Mouse (Mus musculus) stomach, postnatal 0 days (tissue): ENCODE data around the gene Baz1a. TPM values are rescaled to one million over a fixed set of nuclear protein-coding genes. Genes with fewer than 3 reads are reported as not detected.

Experiments used
- ATAC-seq: fragments of 200-750 bp; cut with Nextera tagmentation; 2 replicates; pipeline ENCODE4 v1.8.0; 2017; ENCODE audit not compliant: low FRiP score, low TSS enrichment
- DNase-seq: peaks from one replicate; pipeline ENCODE4 v3.0.0-alpha.2; 2016; ENCODE audit warnings: low spot score
- H3K27ac ChIP-seq: fragments of 300-500 bp; sonication (generic); replicated peaks from 2 replicates; pipeline ENCODE4 v1.5.1; 2014; ENCODE audit warnings: mild to moderate bottlenecking, control low read depth
- H3K27me3 ChIP-seq: fragments of 300-500 bp; sonication (generic); 2 replicates; pipeline ENCODE4 v1.6.1; 2014; ENCODE audit warnings: low read length; ENCODE audit not compliant: control insufficient read depth, insufficient read depth
- H3K36me3 ChIP-seq: fragments of 300-500 bp; sonication (generic); 2 replicates; pipeline ENCODE4 v1.6.1; 2014; ENCODE audit warnings: low read length, mixed read lengths; ENCODE audit not compliant: control insufficient read depth, insufficient read depth
- H3K4me1 ChIP-seq: fragments of 300-500 bp; sonication (generic); replicated peaks from 2 replicates; pipeline ENCODE4 v1.6.1; 2014; ENCODE audit warnings: antibody characterized with exemption; ENCODE audit not compliant: control insufficient read depth, insufficient read depth
- H3K4me2 ChIP-seq: fragments of 300-500 bp; sonication (generic); replicated peaks from 2 replicates; pipeline ENCODE4 v1.6.1; 2014; ENCODE audit warnings: low read depth, mild to moderate bottlenecking, control low read depth, moderate library complexity
- H3K4me3 ChIP-seq: fragments of 300-500 bp; sonication (generic); 2 replicates; pipeline ENCODE4 v1.5.1; 2014; ENCODE audit warnings: low read depth, low read length, control low read depth
- H3K9ac ChIP-seq: fragments of 300-500 bp; sonication (generic); 2 replicates; pipeline ENCODE4 v1.6.1; 2014; ENCODE audit warnings: mild to moderate bottlenecking, low read length, control low read depth, mixed read lengths
- H3K9me3 ChIP-seq: fragments of 300-500 bp; sonication (generic); 2 replicates; pipeline ENCODE4 v1.6.1; 2016; ENCODE audit warnings: low read length; ENCODE audit not compliant: control insufficient read depth
- CTCF ChIP-seq: IDR thresholded peaks from 2 replicates; pipeline ENCODE4 v1.5.1; 2016; ENCODE audit warnings: antibody characterized with exemption, low read depth, mild to moderate bottlenecking, moderate library complexity
- EP300 ChIP-seq: optimal IDR thresholded peaks from 2 replicates; pipeline ENCODE3; 2016; ENCODE audit warnings: antibody characterized with exemption
- WGBS: fragments of 180-500 bp; shearing (Covaris S2); extraction: QIAGEN DNeasy Blood & Tissue Kit; methylation state at CpG from one replicate; pipeline ENCODE4 v1.1.7; 2014; 5-methylcytosine and 5-hydroxymethylcytosine counted together
- polyA plus RNA-seq: library from polyadenylated mRNA; unstranded; fragments of >200 nt; fragmentation: Nextera tagmentation; extraction: Ambion mirVana; gene quantifications from 2 replicates; pipeline ENCODE4 v1.2.1, GENCODE M21; 2015

Baz1a gene
- polyA plus RNA-seq, 1 experiment from 2014 or later: 14.0 TPM

DNA sequence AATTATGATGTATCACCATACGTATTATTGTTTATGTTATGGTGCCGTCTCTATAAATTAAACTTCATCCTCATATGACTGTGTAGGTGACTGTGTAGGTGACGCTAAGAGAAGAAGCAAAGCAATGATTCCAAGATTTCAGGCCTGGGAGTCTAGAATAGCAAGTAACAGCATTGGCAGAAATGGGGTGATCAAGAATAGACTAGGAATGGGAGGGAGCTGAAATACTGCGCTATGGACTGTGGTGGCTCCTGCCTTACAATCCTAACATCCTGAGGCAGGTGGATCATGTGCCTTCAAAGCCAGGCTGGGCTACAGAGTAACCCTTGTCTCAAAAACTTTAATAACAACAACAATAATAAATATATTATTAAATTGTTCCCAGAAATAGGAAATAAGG is 19.7 kb downstream of the Baz1a start:
- ATAC-seq (no peak), DNase-seq (no peak)
- Histone ChIP-seq H3K4me2 (no peak overlapping the region), H3K4me3 (no peak overlapping the region), H3K4me1 (no peaks in the 10 kb centered on the region), H3K27me3 (no peaks in the 10 kb centered on the region), H3K9ac (no peak overlapping the region), H3K36me3 (no peaks in the 10 kb centered on the region), H3K27ac (no peak overlapping the region), H3K9me3 (no peaks in the 10 kb centered on the region)
- TF ChIP-seq CTCF (no peak), EP300 (no peak)
- WGBS: 65% methylated on average over 4 of the region's 4 CpGs

DNA sequence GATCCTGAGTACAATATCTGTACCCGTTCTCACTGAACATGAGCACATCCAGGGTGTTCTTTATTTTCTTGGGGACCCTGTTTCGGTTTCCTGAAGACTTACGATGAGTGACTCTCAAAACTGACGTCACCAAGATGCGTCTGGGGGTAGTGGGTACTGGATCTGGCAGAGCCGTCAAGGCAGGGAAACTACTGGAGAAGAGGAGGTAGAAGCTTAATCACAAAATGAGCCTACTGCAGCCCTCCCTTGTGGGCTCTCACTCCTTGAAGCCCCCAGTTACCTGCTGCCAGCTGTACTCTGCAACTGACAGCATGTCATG is 20.1 kb downstream of the Baz1a start:
- no peak overlapping the region for H3K4me3 ChIP-seq
- no peak overlapping the region for H3K27ac ChIP-seq
- no peaks in the 10 kb centered on the region for H3K36me3 ChIP-seq
- H3K4me1 ChIP-seq: no peaks in the 10 kb centered on the region
- ATAC-seq (no peak), DNase-seq (no peak)
- no peaks in the 10 kb centered on the region for H3K9me3 ChIP-seq
- WGBS: 74% methylated on average over 6 of the region's 6 CpGs
- H3K4me2 ChIP-seq: no peak overlapping the region
- no peaks in the 10 kb centered on the region for H3K27me3 ChIP-seq
- no peak overlapping the region for H3K9ac ChIP-seq
- TF ChIP-seq CTCF (no peak), EP300 (no peak)

DNA sequence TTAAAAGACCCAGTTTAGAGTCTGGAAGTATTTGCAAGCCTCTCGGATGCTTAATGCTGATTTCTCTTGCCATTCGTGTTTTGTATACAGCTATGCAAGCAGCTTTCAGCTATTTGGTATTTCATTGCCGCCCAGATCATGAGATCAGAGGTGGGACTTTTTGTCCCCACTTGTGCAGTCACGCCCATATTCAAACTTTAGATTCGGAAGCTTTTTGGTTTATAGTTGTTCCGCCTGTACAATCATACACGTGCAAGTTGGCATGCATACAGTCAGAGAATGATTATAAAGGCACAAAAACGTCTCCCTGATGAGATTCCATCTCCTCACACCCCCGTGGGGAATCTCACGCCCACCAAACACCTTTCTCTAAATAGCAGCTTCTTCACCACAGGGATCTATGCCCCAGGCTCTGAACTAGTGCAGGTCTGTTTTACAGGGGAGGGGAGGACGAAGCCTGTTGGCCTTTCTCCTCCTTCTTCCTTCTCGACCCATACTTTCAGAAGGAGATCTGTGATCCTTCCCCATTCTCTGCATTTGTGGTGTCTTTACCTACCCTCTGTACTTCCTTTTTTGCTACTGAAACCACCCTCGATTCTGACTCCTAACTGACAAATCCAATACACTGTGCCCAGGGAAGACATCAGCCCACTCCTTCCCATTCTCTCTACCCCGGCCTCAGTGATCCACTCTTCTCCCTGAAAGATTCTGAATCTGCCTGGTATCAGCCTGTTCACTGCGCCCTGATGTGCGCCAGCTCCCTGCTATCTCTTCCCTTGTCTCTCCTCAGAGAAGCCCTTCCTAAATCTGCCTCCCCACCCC is 20.7 kb downstream of the Baz1a start:
- no peaks in the 10 kb centered on the region for H3K27me3 ChIP-seq
- no peak overlapping the region for H3K4me2 ChIP-seq
- DNase-seq: no peak
- H3K9me3 ChIP-seq: no peaks in the 10 kb centered on the region
- no peak for ATAC-seq
- no peak for TF ChIP-seq EP300
- no peak for TF ChIP-seq CTCF
- no peaks in the 10 kb centered on the region for H3K4me1 ChIP-seq
- no peak overlapping the region for H3K27ac ChIP-seq
- no peak overlapping the region for H3K9ac ChIP-seq
- no peak overlapping the region for H3K4me3 ChIP-seq
- H3K36me3 ChIP-seq: no peaks in the 10 kb centered on the region
- WGBS: 48% methylated on average over 16 of the region's 16 CpGs

DNA sequence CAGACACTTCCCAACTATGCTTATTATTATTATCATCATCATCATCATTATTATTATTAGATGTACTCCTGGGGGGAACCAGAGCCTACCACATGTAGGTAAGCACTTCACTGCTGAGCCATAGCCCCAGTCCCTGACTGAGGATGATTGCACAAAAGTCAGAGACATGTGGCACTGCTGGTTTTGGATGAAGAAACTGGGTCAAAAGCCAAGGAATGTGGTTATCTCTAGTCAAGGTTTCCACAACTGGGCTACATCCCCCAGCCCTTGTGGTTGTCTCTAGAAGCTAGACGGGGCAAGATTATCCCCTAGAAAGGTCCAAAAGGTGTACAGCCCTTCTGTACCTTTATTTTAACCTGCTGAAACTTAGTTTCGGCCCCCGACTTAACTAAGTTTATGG is 21.3 kb downstream of the Baz1a start:
- H3K4me3 ChIP-seq: no peak overlapping the region
- H3K9ac ChIP-seq: no peak overlapping the region
- H3K4me2 ChIP-seq: no peak overlapping the region
- WGBS: 83% methylated on average over 3 of the region's 3 CpGs
- TF ChIP-seq EP300 (no peak), CTCF (no peak)
- no peaks in the 10 kb centered on the region for H3K36me3 ChIP-seq
- DNase-seq: no peak
- H3K4me1 ChIP-seq: no peaks in the 10 kb centered on the region
- H3K27ac ChIP-seq: no peak overlapping the region
- no peak for ATAC-seq
- H3K27me3 ChIP-seq: no peaks in the 10 kb centered on the region
- no peaks in the 10 kb centered on the region for H3K9me3 ChIP-seq

DNA sequence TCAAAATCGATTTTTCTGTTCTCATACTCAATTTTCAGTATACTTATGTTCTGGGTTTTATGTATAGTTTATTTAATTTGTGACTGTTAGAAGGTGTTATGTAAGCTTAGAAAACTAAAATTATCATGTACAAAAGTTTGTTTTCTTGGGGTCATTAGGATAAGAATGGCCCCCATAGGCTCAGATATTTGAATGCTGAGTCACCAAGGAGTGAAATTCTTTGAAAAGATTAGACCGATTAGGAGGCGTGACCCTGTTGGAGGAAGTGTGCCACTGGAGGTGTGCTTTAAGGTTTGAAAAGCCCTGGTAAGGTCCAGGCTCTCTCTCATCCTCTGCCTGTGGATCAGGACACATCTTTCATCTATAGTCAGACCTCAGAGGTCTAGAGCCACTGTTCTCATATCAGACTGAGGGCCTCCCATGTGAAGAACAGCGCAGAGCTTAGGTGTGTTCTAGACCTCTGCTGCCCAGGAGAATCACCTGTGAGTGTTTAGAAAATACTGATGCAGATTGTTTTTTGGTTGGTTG is 25.8 kb downstream of the Baz1a start:
- Histone ChIP-seq H3K4me2 (no peak overlapping the region), H3K9me3 (no peaks in the 10 kb centered on the region), H3K4me3 (no peak overlapping the region), H3K27me3 (no peaks in the 10 kb centered on the region), H3K36me3 (no peaks in the 10 kb centered on the region), H3K9ac (no peak overlapping the region), H3K27ac (no peak overlapping the region), H3K4me1 (no peaks in the 10 kb centered on the region; the same call in 1 of the 2 replicates)
- ATAC-seq (no peak), DNase-seq (no peak)
- TF ChIP-seq EP300 (no peak), CTCF (no peak)
- WGBS: 66% methylated on average over 4 of the region's 4 CpGs

DNA sequence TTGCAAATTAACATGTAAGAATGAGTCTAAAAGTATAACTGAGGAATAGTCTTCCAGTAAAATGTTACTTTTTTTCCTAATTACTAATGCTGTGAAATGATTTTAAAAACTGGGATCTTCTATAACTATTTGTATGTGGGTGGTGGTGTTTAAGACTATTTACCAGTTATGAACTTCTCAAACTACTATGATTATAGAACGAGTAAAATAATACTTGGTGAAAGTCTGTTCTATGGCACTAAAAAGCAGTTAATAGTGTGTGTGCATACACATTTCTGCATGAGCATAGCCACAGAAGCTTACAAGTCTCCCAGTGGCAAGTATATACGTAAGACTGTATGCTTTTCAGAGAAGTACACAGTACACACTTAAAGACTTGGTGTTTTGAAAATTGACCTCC is 27.0 kb downstream of the Baz1a start:
- Histone ChIP-seq H3K27me3 (no peaks in the 10 kb centered on the region), H3K4me3 (no peak overlapping the region), H3K9ac (no peak overlapping the region), H3K27ac (no peak overlapping the region), H3K36me3 (no peaks in the 10 kb centered on the region), H3K9me3 (no peaks in the 10 kb centered on the region), H3K4me2 (no peak overlapping the region), H3K4me1 (no peaks in the 10 kb centered on the region; the same call in 1 of the 2 replicates)
- no peak for TF ChIP-seq CTCF
- TF ChIP-seq EP300: no peak
- DNase-seq (no peak), ATAC-seq (no peak)
- WGBS: 87% methylated on average over 2 of the region's 2 CpGs
